Mouse (Mus musculus): ENCODE measurements around the gene Serpina10. TPM values are rescaled to one million over a fixed set of nuclear protein-coding genes. Genes with fewer than 3 reads are reported as not detected.
A peak's percentile ranks its signal among the peaks of the same experiment; 100 is the strongest.

Gene Serpina10
- polyA plus RNA-seq, 1 experiment: 1.5 TPM

GRCm38 (mm10) chr12:103644601-103645000 is 13.4 kb upstream of the Serpina10 start:
- no peaks in the 10 kb centered on the region for H3K4me1 ChIP-seq (ENCODE audit: control insufficient read depth, insufficient read depth, low read length)
- no peak overlapping the region for H3K4me3 ChIP-seq (ENCODE audit: insufficient read depth, low read depth, low read length)
- 23% methylated on average over 5 of the region's 5 CpGs for WGBS
- TF ChIP-seq POLR2A (IDR thresholded peaks at IDR 0.05; ENCODE audit: low read depth, low read length) (no peak), CTCF (conservative IDR thresholded peaks at IDR 0.05; ENCODE audit: insufficient read depth, insufficient read length, low read depth, low read length) (no peak)
- DNase-seq: no peak
- no peaks in the 10 kb centered on the region for H3K27me3 ChIP-seq (replicated peaks; ENCODE audit: control insufficient read depth, insufficient read depth, low read length)
- no peak overlapping the region for H3K27ac ChIP-seq (ENCODE audit: insufficient read depth, low read depth, low read length)
- H3K36me3 ChIP-seq (ENCODE audit: control insufficient read depth, insufficient read depth, low read length): no peaks in the 10 kb centered on the region

GRCm38 (mm10) chr12:103643818-103644217 is 12.6 kb upstream of the Serpina10 start:
- WGBS: 83% methylated on average over 3 of the region's 3 CpGs
- H3K4me3 ChIP-seq (ENCODE audit: insufficient read depth, low read depth, low read length): no peak overlapping the region
- no peaks in the 10 kb centered on the region for H3K36me3 ChIP-seq (ENCODE audit: control insufficient read depth, insufficient read depth, low read length)
- no peak for DNase-seq
- H3K27ac ChIP-seq (ENCODE audit: insufficient read depth, low read depth, low read length): no peak overlapping the region
- H3K27me3 ChIP-seq (replicated peaks; ENCODE audit: control insufficient read depth, insufficient read depth, low read length): no peaks in the 10 kb centered on the region
- H3K4me1 ChIP-seq (ENCODE audit: control insufficient read depth, insufficient read depth, low read length): no peaks in the 10 kb centered on the region
- TF ChIP-seq CTCF (conservative IDR thresholded peaks at IDR 0.05; ENCODE audit: insufficient read depth, insufficient read length, low read depth, low read length) (no peak), POLR2A (IDR thresholded peaks at IDR 0.05; ENCODE audit: low read depth, low read length) (no peak)

- no peaks in the 10 kb centered on the region for H3K36me3 ChIP-seq (ENCODE audit: control insufficient read depth, insufficient read depth, low read length)
- DNase-seq: peak; percentile 77
- TF ChIP-seq CTCF (conservative IDR thresholded peaks at IDR 0.05; ENCODE audit: insufficient read depth, insufficient read length, low read depth, low read length) (peak; percentile 91), POLR2A (IDR thresholded peaks at IDR 0.05; ENCODE audit: low read depth, low read length) (no peak)
- no peaks in the 10 kb centered on the region for H3K4me1 ChIP-seq (ENCODE audit: control insufficient read depth, insufficient read depth, low read length)
- WGBS: 0% methylated on average over 2 of the region's 2 CpGs
- H3K27ac ChIP-seq (ENCODE audit: insufficient read depth, low read depth, low read length): no peak overlapping the region
- H3K27me3 ChIP-seq (replicated peaks; ENCODE audit: control insufficient read depth, insufficient read depth, low read length): no peaks in the 10 kb centered on the region
- H3K4me3 ChIP-seq (ENCODE audit: insufficient read depth, low read depth, low read length): no peak overlapping the region
Observed at GRCm38 (mm10) chr12:103643336-103643735, 12.1 kb upstream of the Serpina10 start.

GRCm38 (mm10) chr12:103635846-103636245 is 4.6 kb upstream of the Serpina10 start:
- Histone ChIP-seq H3K36me3 (ENCODE audit: control insufficient read depth, insufficient read depth, low read length) (no peaks in the 10 kb centered on the region), H3K4me3 (ENCODE audit: insufficient read depth, low read depth, low read length) (no peak overlapping the region), H3K4me1 (ENCODE audit: control insufficient read depth, insufficient read depth, low read length) (no peaks in the 10 kb centered on the region), H3K27me3 (replicated peaks; ENCODE audit: control insufficient read depth, insufficient read depth, low read length) (no peaks in the 10 kb centered on the region), H3K27ac (ENCODE audit: insufficient read depth, low read depth, low read length) (no peak overlapping the region)
- WGBS: 78% methylated on average over 2 of the region's 2 CpGs
- TF ChIP-seq CTCF (conservative IDR thresholded peaks at IDR 0.05; ENCODE audit: insufficient read depth, insufficient read length, low read depth, low read length) (no peak), POLR2A (IDR thresholded peaks at IDR 0.05; ENCODE audit: low read depth, low read length) (no peak)
- no peak for DNase-seq

GRCm38 (mm10) chr12:103634430-103634829 is 3.2 kb upstream of the Serpina10 start:
- DNase-seq: no peak
- Histone ChIP-seq H3K27me3 (replicated peaks; ENCODE audit: control insufficient read depth, insufficient read depth, low read length) (no peaks in the 10 kb centered on the region), H3K36me3 (ENCODE audit: control insufficient read depth, insufficient read depth, low read length) (no peaks in the 10 kb centered on the region), H3K4me3 (ENCODE audit: insufficient read depth, low read depth, low read length) (no peak overlapping the region), H3K27ac (ENCODE audit: insufficient read depth, low read depth, low read length) (no peak overlapping the region), H3K4me1 (ENCODE audit: control insufficient read depth, insufficient read depth, low read length) (no peaks in the 10 kb centered on the region)
- TF ChIP-seq CTCF (conservative IDR thresholded peaks at IDR 0.05; ENCODE audit: insufficient read depth, insufficient read length, low read depth, low read length) (no peak), POLR2A (IDR thresholded peaks at IDR 0.05; ENCODE audit: low read depth, low read length) (no peak)
- 83% methylated on average over 2 of the region's 2 CpGs for WGBS

GRCm38 (mm10) chr12:103616860-103617261 is 14.4 kb downstream of the Serpina10 start:
- no peak for DNase-seq
- no peak for TF ChIP-seq CTCF (conservative IDR thresholded peaks at IDR 0.05; ENCODE audit: insufficient read depth, insufficient read length, low read depth, low read length)
- no peak for TF ChIP-seq POLR2A (IDR thresholded peaks at IDR 0.05; ENCODE audit: low read depth, low read length)
- Histone ChIP-seq H3K4me1 (ENCODE audit: control insufficient read depth, insufficient read depth, low read length) (no peaks in the 10 kb centered on the region), H3K36me3 (ENCODE audit: control insufficient read depth, insufficient read depth, low read length) (no peaks in the 10 kb centered on the region), H3K4me3 (ENCODE audit: insufficient read depth, low read depth, low read length) (no peak overlapping the region), H3K27me3 (replicated peaks; ENCODE audit: control insufficient read depth, insufficient read depth, low read length) (no peaks in the 10 kb centered on the region), H3K27ac (ENCODE audit: insufficient read depth, low read depth, low read length) (no peak overlapping the region)
- 85% methylated on average over 10 of the region's 10 CpGs for WGBS

GRCm38 (mm10) chr12:103615734-103616133 is 15.5 kb downstream of the Serpina10 start:
- TF ChIP-seq CTCF (conservative IDR thresholded peaks at IDR 0.05; ENCODE audit: insufficient read depth, insufficient read length, low read depth, low read length) (no peak), POLR2A (IDR thresholded peaks at IDR 0.05; ENCODE audit: low read depth, low read length) (no peak)
- Histone ChIP-seq H3K36me3 (ENCODE audit: control insufficient read depth, insufficient read depth, low read length) (no peaks in the 10 kb centered on the region), H3K27me3 (replicated peaks; ENCODE audit: control insufficient read depth, insufficient read depth, low read length) (no peaks in the 10 kb centered on the region), H3K4me1 (ENCODE audit: control insufficient read depth, insufficient read depth, low read length) (no peaks in the 10 kb centered on the region), H3K4me3 (ENCODE audit: insufficient read depth, low read depth, low read length) (no peak overlapping the region), H3K27ac (ENCODE audit: insufficient read depth, low read depth, low read length) (no peak overlapping the region)
- WGBS: 77% methylated on average over 4 of the region's 4 CpGs
- DNase-seq: no peak

- Histone ChIP-seq H3K27ac (ENCODE audit: insufficient read depth, low read depth, low read length) (no peak overlapping the region), H3K4me1 (ENCODE audit: control insufficient read depth, insufficient read depth, low read length) (no peaks in the 10 kb centered on the region), H3K36me3 (ENCODE audit: control insufficient read depth, insufficient read depth, low read length) (no peaks in the 10 kb centered on the region), H3K27me3 (replicated peaks; ENCODE audit: control insufficient read depth, insufficient read depth, low read length) (no peaks in the 10 kb centered on the region), H3K4me3 (ENCODE audit: insufficient read depth, low read depth, low read length) (no peak overlapping the region)
- TF ChIP-seq CTCF (conservative IDR thresholded peaks at IDR 0.05; ENCODE audit: insufficient read depth, insufficient read length, low read depth, low read length) (no peak), POLR2A (IDR thresholded peaks at IDR 0.05; ENCODE audit: low read depth, low read length) (no peak)
- DNase-seq: no peak
- 86% methylated on average over 1 of the region's 1 CpGs for WGBS
Observed at GRCm38 (mm10) chr12:103615141-103615540, 16.1 kb downstream of the Serpina10 start.

Measured in kidney, adult 2 months (tissue).